Mouse (Mus musculus) embryonic facial prominence, embryonic 12.5 days (tissue): ENCODE results near the gene Gstm4. TPM values are rescaled to one million over a fixed set of nuclear protein-coding genes. Genes with fewer than 3 reads are reported as not detected.

Experiments
- ATAC-seq: fragments of 200-750 bp; cut with Nextera tagmentation; 2 replicates; pipeline ENCODE4 v1.8.0; 2017; ENCODE audit not compliant: insufficient number of reproducible peaks, insufficient read depth, low FRiP score, low TSS enrichment
- H3K27ac ChIP-seq: fragments of 300-500 bp; sonication (generic); 2 replicates; pipeline ENCODE4 v1.5.1; 2016; ENCODE audit warnings: mild to moderate bottlenecking
- H3K27me3 ChIP-seq: fragments of 300-500 bp; sonication (generic); 2 replicates; pipeline ENCODE4 v1.6.1; 2016; ENCODE audit warnings: mild to moderate bottlenecking, moderate library complexity
- H3K36me3 ChIP-seq: fragments of 300-500 bp; sonication (generic); 2 replicates; pipeline ENCODE4 v1.6.1; 2016; ENCODE audit warnings: mild to moderate bottlenecking
- H3K4me1 ChIP-seq: fragments of 300-500 bp; sonication (generic); 2 replicates; pipeline ENCODE4 v1.6.1; 2016
- H3K4me2 ChIP-seq: fragments of 300-500 bp; sonication (generic); replicated peaks from 2 replicates; pipeline ENCODE4 v1.6.1; 2016; ENCODE audit warnings: mild to moderate bottlenecking, moderate library complexity
- H3K4me3 ChIP-seq: fragments of 300-500 bp; sonication (generic); 2 replicates; pipeline ENCODE4 v1.5.1; 2016; ENCODE audit warnings: mild to moderate bottlenecking
- H3K9ac ChIP-seq: fragments of 300-500 bp; sonication (generic); 2 replicates; pipeline ENCODE4 v1.6.1; 2016; ENCODE audit warnings: mild to moderate bottlenecking, moderate library complexity
- H3K9me3 ChIP-seq: fragments of 300-500 bp; sonication (generic); 2 replicates; pipeline ENCODE4 v1.6.1; 2016; ENCODE audit warnings: mild to moderate bottlenecking, moderate library complexity
- whole genome bisulfite sequencing: fragments of 180-500 bp; shearing (Covaris S2); methylation state at CpG from one replicate; pipeline ENCODE4 v1.1.7; 2016; 5-methylcytosine and 5-hydroxymethylcytosine counted together
- polyA plus RNA-seq: library from polyadenylated mRNA; unstranded; fragments of >200 nt; fragmentation: Nextera tagmentation; extraction: Ambion mirVana; gene quantifications from 2 replicates; pipeline ENCODE4 v1.2.1, GENCODE M21; 2016

Gene Gstm4
- polyA plus RNA-seq, result 14.4 and 16.6 TPM in 2 replicates

DNA sequence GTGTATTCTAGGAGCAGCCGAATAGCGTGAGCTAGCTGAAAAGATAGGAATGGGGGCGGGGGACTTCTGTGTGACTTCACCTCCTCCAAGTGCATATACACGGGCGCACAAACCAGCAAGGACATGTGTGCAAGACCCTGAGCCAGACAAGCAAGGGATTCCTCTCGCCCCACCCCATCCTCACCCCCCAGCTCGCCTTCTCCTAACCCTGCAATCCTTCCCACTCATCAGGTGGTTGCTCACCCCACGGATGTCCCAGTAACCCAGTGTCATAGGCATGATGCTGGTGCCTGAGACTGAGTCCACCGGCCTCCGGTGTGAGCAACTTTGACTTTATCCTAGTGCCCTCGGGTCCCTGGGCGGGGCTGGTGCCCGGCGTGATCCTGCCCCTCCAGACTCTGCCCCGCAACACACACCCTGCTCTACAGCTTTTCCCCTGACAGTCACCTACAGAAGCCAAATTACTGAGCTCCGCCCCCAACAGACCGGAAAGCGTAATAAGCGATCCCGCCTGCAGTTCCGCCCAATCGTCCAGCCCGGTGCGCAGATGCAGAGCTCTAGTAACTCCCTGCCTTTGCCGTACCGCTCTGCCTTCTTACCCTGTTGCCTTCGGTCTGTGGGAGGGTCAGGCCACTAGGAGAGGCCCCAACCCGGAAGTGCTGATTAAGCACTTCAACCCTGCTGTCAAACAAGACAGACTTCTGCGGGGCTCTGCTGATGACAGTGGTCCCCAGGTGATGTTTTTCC is at the start of gene Gstm4:
TSS of gene Gstm4 (minus strand) at position 501 of the 747 bp plus-strand sequence.
- WGBS, result 8% methylated on average over 29 of the region's 29 CpGs
- peak within 1 kb of the TSS; percentile 59; the same call in 1 of the 2 replicates for H3K27ac ChIP-seq
- ATAC-seq, result peak; percentile 92

DNA sequence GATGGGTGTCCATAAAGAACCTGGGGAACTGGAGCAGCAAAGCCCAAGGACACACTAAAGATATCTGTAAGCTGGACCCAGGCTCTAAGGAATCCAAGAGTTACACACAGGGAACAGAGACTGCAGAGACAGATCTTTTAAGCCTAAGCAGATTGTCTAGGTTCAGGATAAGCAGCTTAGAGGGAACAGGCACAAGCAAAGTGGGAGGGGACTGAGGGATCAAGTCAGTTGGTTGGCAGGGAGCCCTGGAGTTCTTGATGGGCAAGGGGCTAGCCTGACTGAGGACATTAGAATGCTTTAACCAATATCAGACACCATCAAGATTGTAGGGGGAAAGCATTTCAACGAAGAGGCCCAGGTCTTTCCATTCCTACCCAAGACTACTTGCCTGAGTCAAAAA is 49.5 kb upstream of the Gstm4 start:
- 84% methylated on average over 1 of the region's 1 CpGs for WGBS
- no peaks in the 10 kb centered on the region for H3K9me3 ChIP-seq
- peaks cover 6% of the 10 kb centered on the region; the same call in 1 of the 2 replicates for H3K4me1 ChIP-seq
- H3K36me3 ChIP-seq, result no peaks in the 10 kb centered on the region
- H3K27ac ChIP-seq, result no peak overlapping the region
- no peak overlapping the region for H3K4me2 ChIP-seq
- no peak overlapping the region for H3K4me3 ChIP-seq
- H3K27me3 ChIP-seq, result no peaks in the 10 kb centered on the region
- ATAC-seq, result no peak
- H3K9ac ChIP-seq, result no peak overlapping the region

More for the DNA sequence above, at the start of gene Gstm4:
- H3K27me3 ChIP-seq, result no peaks in the 10 kb centered on the region
- H3K4me2 ChIP-seq, result peak within 1 kb of the TSS; percentile 73
- H3K36me3 ChIP-seq, result no peaks in the 10 kb centered on the region
- H3K9ac ChIP-seq, result peak within 1 kb of the TSS; percentile 43
- H3K4me3 ChIP-seq, result peak within 1 kb of the TSS; percentile 45
- no peaks in the 10 kb centered on the region for H3K9me3 ChIP-seq
- H3K4me1 ChIP-seq, result peaks cover 6% of the 10 kb centered on the region; the same call in 1 of the 2 replicates

DNA sequence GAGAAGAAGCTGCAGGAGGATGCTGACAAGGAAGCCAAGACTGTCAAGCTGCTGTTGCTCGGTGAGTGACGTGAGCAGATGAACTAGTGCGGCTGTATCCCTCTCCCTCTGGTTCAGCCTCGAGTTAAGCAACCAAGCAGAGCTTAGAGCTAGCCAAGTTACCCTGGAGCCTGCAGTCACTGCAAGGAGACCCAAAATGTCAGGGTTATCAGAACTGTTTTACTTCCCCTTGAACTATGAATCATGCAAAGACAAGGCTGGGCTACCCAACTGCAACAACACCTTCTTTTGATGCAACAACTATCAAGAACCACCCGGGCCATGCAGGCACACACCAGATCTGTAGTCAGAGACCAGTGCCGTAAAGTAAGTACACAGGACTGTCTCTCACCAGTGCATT is 48.6 kb upstream of the Gstm4 start:
- Histone ChIP-seq H3K27ac (no peak overlapping the region), H3K4me2 (no peak overlapping the region), H3K36me3 (no peaks in the 10 kb centered on the region), H3K4me1 (peaks cover 12% of the 10 kb centered on the region; the same call in 1 of the 2 replicates), H3K4me3 (no peak overlapping the region), H3K27me3 (no peaks in the 10 kb centered on the region), H3K9me3 (no peaks in the 10 kb centered on the region), H3K9ac (no peak overlapping the region)
- no peak for ATAC-seq
- WGBS, result 54% methylated on average over 6 of the region's 6 CpGs

DNA sequence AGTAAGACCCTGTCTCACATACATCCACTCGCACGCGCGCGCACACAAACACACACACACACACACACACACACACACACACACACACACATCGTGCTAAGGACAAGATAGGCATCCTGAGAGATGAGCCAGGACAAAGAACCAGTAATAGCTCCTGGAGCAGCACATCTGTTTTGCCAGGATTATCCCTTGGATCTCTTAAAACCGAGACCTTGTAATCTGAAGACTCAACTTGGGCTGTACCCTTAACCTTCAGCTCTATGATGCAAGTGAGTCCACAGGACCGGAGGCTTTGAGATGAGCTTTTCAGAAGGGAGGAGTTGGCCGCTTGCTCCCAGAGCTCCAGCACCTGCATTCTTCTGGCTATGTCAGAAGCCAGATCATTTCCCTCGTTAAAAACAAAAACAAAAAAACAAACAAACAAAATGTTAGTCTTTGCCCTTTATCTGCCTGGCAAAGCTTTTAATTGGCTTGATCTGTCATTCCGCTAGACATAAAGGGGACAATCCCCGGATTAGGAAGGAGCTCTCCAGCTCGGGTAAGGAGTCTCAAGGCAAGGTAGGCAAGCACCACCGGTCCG is 47.9 kb upstream of the Gstm4 start, which contains the start of gene Gnat2:
TSS of gene Gnat2 (plus strand) at position 254 of the 580 bp plus-strand sequence.
- Histone ChIP-seq H3K9ac (no peak within 1 kb of the TSS), H3K4me1 (peaks cover 12% of the 10 kb centered on the region; the same call in 1 of the 2 replicates), H3K27ac (no peak within 1 kb of the TSS), H3K4me3 (no peak within 1 kb of the TSS), H3K36me3 (no peaks in the 10 kb centered on the region), H3K9me3 (no peaks in the 10 kb centered on the region), H3K4me2 (no peak within 1 kb of the TSS), H3K27me3 (no peaks in the 10 kb centered on the region)
- no peak for ATAC-seq
- WGBS, result 73% methylated on average over 15 of the region's 15 CpGs

DNA sequence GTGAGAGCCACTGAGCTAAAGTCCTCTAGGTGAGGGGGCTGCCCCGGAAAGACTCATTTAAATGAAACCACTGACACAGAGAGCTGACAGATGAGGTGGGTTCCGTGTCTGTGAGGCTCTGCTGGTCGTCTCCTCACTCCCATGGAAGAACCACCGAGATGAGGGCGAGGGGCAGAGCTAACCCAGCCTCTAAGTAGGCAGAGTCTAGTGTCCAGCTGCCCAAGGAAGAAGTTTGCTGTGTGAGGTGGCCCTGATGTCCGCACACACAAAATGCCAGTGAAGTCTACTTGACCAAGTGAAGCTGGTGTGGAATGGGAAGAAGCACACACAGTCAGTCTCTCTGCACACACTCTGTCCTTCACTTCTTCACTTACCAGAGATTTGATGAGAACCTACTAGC is 47.3 kb upstream of the Gstm4 start:
- no peaks in the 10 kb centered on the region for H3K36me3 ChIP-seq
- no peaks in the 10 kb centered on the region for H3K27me3 ChIP-seq
- no peak for ATAC-seq
- H3K9me3 ChIP-seq, result no peaks in the 10 kb centered on the region
- no peak overlapping the region for H3K4me2 ChIP-seq
- H3K4me3 ChIP-seq, result no peak overlapping the region
- H3K4me1 ChIP-seq, result peaks cover 16% of the 10 kb centered on the region
- no peak overlapping the region for H3K9ac ChIP-seq
- 79% methylated on average over 6 of the region's 6 CpGs for WGBS
- no peak overlapping the region for H3K27ac ChIP-seq

DNA sequence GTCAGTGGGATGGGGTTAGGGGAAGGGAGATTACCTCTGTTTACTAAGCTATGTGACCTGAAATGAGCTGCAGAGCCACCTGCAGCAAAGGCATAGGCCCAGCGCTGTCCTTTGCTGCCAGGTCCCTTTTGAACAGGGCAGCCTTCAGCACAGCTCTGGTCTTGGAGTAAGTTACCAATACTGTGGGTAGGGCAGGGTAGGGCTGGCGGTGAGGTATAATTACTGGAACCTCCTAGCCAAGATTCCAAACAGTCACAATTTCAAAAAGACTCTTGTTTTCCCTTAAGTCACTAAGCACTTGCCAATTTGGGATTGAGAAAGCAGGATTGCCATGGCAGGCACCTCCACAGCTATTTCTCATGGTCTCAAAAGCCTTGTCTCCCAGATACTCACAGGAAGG is 45.9 kb upstream of the Gstm4 start:
- no peak overlapping the region for H3K4me3 ChIP-seq
- no peaks in the 10 kb centered on the region for H3K27me3 ChIP-seq
- H3K36me3 ChIP-seq, result no peaks in the 10 kb centered on the region
- H3K9ac ChIP-seq, result no peak overlapping the region
- no peak overlapping the region for H3K4me2 ChIP-seq
- peaks cover 23% of the 10 kb centered on the region for H3K4me1 ChIP-seq
- ATAC-seq, result no peak
- 0 out of 2 replicates have a peak overlapping the region, but pooled peaks have one; percentile 17 for H3K27ac ChIP-seq
- H3K9me3 ChIP-seq, result no peaks in the 10 kb centered on the region
- 68% methylated on average over 2 of the region's 2 CpGs for WGBS

DNA sequence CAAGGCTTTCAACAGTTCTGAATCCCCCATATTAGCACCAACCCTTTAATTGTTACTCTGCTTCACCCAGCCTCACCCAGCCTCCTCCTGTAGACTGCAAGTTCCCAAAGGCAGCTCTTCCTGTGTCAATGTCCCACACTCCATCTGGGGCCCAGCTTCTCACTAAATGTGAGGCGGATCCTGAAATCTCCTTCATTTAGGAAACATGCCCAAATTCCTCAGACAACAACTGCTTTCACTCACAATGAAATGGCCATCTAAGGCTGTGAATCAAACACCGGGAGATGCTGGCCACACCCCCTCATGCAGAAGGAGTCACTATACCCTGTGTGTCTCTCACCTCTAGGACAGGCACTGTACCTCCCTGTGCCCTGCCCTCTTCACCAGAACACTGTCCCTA is 45.2 kb upstream of the Gstm4 start:
- peaks cover 24% of the 10 kb centered on the region for H3K4me1 ChIP-seq
- 43% methylated on average over 2 of the region's 2 CpGs for WGBS
- no peak overlapping the region for H3K9ac ChIP-seq
- no peaks in the 10 kb centered on the region for H3K9me3 ChIP-seq
- no peak overlapping the region for H3K27ac ChIP-seq
- ATAC-seq, result no peak
- no peaks in the 10 kb centered on the region for H3K36me3 ChIP-seq
- no peak overlapping the region for H3K4me2 ChIP-seq
- H3K27me3 ChIP-seq, result no peaks in the 10 kb centered on the region
- no peak overlapping the region for H3K4me3 ChIP-seq

DNA sequence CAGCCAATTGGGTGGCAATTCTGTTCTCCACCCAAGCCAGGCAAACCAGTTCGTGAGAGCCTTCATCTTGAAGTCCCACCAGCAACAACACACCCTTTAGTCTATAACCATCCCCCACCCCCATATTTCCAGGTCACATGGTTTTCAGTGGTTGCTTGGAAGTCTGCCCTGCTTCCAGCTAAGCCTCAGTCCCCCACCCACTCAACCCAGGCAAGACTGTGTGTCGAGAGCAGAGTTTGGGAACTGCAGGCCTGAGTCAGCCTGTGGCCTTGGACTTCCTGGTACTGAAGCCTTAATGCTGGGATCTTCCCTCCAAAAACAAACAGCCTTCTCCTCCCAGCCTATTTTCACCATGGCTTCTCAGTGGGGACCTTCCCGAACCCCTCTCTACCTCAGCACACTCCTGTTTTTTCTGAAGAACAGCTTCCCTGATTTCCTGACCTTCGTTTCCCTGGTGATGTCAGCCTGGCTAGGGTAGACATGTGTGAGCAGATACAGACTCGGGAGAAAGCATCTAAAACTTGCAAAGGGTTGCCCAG is 44.2 kb upstream of the Gstm4 start:
- no peak overlapping the region for H3K27ac ChIP-seq
- H3K36me3 ChIP-seq, result no peaks in the 10 kb centered on the region
- no peaks in the 10 kb centered on the region for H3K27me3 ChIP-seq
- no peak overlapping the region for H3K4me3 ChIP-seq
- H3K9ac ChIP-seq, result no peak overlapping the region
- ATAC-seq, result no peak
- H3K4me2 ChIP-seq, result no peak overlapping the region
- H3K9me3 ChIP-seq, result no peaks in the 10 kb centered on the region
- H3K4me1 ChIP-seq, result peaks cover 34% of the 10 kb centered on the region
- 36% methylated on average over 5 of the region's 5 CpGs for WGBS

DNA sequence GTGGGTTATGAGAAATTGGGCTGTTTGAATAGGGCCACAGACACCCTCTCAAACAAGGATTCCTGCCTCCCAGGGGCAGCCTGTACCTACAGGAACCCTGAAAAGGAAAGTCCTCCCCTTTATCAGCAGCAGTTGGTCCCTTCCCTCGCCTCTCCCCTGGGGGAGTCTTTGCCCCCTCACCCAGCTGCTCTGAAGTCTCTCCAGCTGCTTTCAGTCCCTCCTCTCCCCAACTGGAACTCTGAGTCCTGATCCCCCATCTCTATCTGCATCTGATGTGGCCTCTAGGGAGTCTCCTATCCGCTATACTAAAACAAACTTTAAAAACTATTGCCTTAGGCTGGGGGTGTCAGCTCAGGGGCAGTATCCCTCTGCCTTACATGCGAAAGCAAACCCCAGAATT is 42.6 kb upstream of the Gstm4 start:
- peaks cover 45% of the 10 kb centered on the region for H3K4me1 ChIP-seq
- no peak overlapping the region for H3K27ac ChIP-seq
- no peaks in the 10 kb centered on the region for H3K36me3 ChIP-seq
- ATAC-seq, result no peak
- 74% methylated on average over 3 of the region's 3 CpGs for WGBS
- no peak overlapping the region for H3K4me3 ChIP-seq
- no peaks in the 10 kb centered on the region for H3K9me3 ChIP-seq
- H3K9ac ChIP-seq, result no peak overlapping the region
- no peak overlapping the region for H3K4me2 ChIP-seq
- no peaks in the 10 kb centered on the region for H3K27me3 ChIP-seq

DNA sequence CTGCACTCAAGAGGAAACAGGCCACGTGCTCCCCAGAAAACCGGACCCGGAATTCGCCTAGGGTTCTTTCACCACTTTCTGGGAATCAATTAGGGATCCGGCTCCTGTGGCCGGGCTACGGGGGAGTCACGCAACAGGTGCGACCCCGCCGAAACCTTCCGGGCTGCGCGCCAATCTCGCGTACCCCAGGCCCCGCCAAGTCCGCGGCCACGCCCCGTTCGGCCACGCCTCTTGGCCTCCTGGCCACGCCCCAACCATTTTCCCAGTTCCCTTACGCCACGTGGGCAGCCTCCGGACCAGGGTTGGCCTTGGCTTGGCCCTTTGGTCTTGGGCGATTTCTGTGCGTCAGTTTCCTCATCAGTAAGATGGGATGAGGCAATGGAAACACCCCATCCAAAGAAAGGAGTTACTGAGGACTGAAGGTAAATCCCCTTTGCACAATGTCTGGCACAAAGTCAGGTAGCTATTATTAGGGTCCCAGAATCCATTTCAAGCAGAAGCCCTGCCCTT is 41.8 kb upstream of the Gstm4 start, which contains the start of gene Ampd2:
TSS of gene Ampd2 (minus strand) at position 182 of the 510 bp plus-strand sequence.
- Histone ChIP-seq H3K27ac (peak within 1 kb of the TSS; percentile 90), H3K4me2 (peak within 1 kb of the TSS; percentile 100), H3K9me3 (no peaks in the 10 kb centered on the region), H3K4me3 (peak within 1 kb of the TSS; percentile 68), H3K9ac (peak within 1 kb of the TSS; percentile 74), H3K4me1 (peaks cover 48% of the 10 kb centered on the region), H3K27me3 (no peaks in the 10 kb centered on the region), H3K36me3 (no peaks in the 10 kb centered on the region)
- no peak for ATAC-seq
- WGBS, result 1% methylated on average over 29 of the region's 29 CpGs

DNA sequence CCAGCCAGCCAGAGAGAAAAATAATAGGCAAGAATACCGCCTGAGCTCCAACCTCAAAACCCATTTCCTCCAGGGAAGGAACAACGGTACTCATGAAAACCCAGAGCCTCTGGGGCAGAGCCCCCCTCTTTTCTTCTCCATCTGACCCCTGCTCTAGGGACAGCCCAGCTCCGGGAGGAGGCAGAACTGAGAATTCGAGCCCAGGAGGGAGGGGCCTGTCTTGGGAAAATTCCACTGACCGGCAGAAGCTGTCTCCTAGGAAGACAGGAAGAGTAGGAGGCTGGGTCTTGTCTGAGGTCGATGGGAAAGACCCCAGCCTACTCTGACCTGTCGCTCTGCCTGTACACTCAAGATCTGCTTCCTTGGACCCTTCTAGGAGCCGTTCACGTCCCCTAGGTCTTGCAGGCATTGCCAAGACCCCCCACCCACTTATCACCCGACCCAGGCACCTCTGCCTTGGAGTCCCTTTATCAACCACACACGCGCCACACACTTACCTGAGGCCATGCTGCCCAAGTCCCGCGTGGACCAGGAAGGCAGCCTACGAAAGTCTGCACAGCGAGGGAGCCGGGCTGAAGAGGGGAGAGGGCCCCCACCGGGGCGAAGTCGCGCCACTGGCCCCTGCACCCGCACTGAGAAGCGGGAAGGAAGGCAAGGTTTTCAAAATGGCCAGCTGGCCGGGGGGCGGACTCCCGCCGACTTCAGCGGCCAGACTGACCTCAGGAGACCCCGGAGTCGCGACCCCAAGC is 41.2 kb upstream of the Gstm4 start:
- H3K27ac ChIP-seq, result peak overlapping the region; percentile 90
- peaks cover 48% of the 10 kb centered on the region for H3K4me1 ChIP-seq
- H3K36me3 ChIP-seq, result no peaks in the 10 kb centered on the region
- H3K27me3 ChIP-seq, result no peaks in the 10 kb centered on the region
- WGBS, result under 1% methylated on average over 31 of the region's 31 CpGs
- H3K4me3 ChIP-seq, result peak overlapping the region; percentile 68
- peak overlapping the region; percentile 74 for H3K9ac ChIP-seq
- H3K9me3 ChIP-seq, result no peaks in the 10 kb centered on the region
- peak; percentile 66 for ATAC-seq
- H3K4me2 ChIP-seq, result peak overlapping the region; percentile 100
